Mouse (Mus musculus) kidney, adult 2 months (tissue): Measurements from ENCODE around the gene Scrg1. TPM values are rescaled to one million over a fixed set of nuclear protein-coding genes. Genes with fewer than 3 reads are reported as not detected.
"Not testable (repeated sequence)": the region's sequence is repeated elsewhere in the genome, so short reads cannot be mapped to it uniquely, and the experiment has no call there.

Source experiments
- DNase-seq: peaks from one replicate; pipeline ENCODE4 v3.0.0; 2021
- H3K27ac ChIP-seq: fragments of 200-500 bp; 2 replicates; pipeline ENCODE4 v1.5.1; 2012; ENCODE audit warnings: low read depth, low read length, control low read depth, inconsistent platforms; ENCODE audit not compliant: insufficient read depth
- H3K27me3 ChIP-seq: fragments of 200-500 bp; replicated peaks from 2 replicates; pipeline ENCODE4 v1.6.1; 2012; ENCODE audit warnings: mild to moderate bottlenecking, moderate library complexity, low read length, inconsistent platforms; ENCODE audit not compliant: control insufficient read depth, insufficient read depth
- H3K36me3 ChIP-seq: fragments of 200-500 bp; 2 replicates; pipeline ENCODE4 v1.6.1; 2012; ENCODE audit warnings: mild to moderate bottlenecking, moderate library complexity, low read length, inconsistent platforms; ENCODE audit not compliant: control insufficient read depth, insufficient read depth
- H3K4me1 ChIP-seq: fragments of 200-500 bp; 2 replicates; pipeline ENCODE4 v1.6.1; 2011; ENCODE audit warnings: low read length; ENCODE audit not compliant: control insufficient read depth, insufficient read depth
- H3K4me3 ChIP-seq: fragments of 200-500 bp; 2 replicates; pipeline ENCODE4 v1.5.1; 2011; ENCODE audit warnings: mild to moderate bottlenecking, low read depth, low read length, control low read depth; ENCODE audit not compliant: insufficient read depth
- CTCF ChIP-seq: fragments of 200-500 bp; conservative IDR thresholded peaks from 2 replicates; pipeline ENCODE4 v1.5.1; 2011; ENCODE audit warnings: low read depth, mild to moderate bottlenecking, control low read depth, low read length, moderate library complexity, mixed read lengths; ENCODE audit not compliant: insufficient read depth, insufficient read length
- POLR2A ChIP-seq: fragments of 200-500 bp; IDR thresholded peaks from one replicate; pipeline ENCODE4 v1.6.1; 2011; ENCODE audit warnings: low read depth, low read length, control low read depth
- WGBS: fragments of 180-500 bp; shearing (Covaris S2); methylation state at CpG from one replicate; pipeline ENCODE4 v1.1.7; 2018; 5-methylcytosine and 5-hydroxymethylcytosine counted together
- polyA plus RNA-seq: library from polyadenylated mRNA; depleted of rRNA; stranded (reverse); fragments of >200 nt; gene quantifications from 2 replicates; pipeline ENCODE4 v1.2.3, GENCODE M21; 2012

Scrg1 gene
- polyA plus RNA-seq, 1 experiment, result 1.2 TPM

- Histone ChIP-seq H3K4me1 (0 out of 2 replicates have a peak, but pooled peaks cover 3% of the 10 kb centered on the region), H3K27ac (no peak overlapping the region), H3K4me3 (no peak overlapping the region), H3K36me3 (no peaks in the 10 kb centered on the region), H3K27me3 (no peaks in the 10 kb centered on the region)
- WGBS, result 76% methylated on average over 4 of the region's 4 CpGs
- peak; percentile 19 for DNase-seq
- TF ChIP-seq POLR2A, result no peak
Measured at GRCm38 (mm10) chr8:57508657-57509056, 52.9 kb downstream of the Scrg1 start.

DNA sequence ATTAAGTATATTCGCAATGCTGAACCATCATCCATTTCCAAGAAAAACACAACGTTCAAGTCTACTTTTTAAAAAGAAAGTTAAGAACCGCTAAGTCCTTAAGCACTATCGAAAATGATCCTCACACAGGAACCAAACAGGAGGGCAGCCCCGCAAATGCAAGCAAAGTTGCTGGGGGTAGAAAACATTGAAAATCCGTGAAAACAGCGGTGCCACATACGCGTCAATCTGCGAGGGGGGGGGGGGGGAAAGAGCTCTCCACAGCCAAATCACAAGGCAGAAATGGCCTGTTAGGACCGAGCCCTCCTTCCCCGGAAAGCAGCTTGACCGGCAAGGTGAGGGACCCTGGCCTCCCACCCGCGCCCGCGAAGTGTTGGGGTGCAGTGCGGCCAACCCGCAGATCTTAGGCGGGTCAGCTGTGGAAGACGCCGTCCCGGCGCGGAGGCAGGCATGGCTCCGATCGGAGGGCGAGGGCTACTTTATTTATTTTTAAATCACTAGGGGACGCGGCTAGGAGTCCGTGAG is 55.1 kb downstream of the Scrg1 start:
- Histone ChIP-seq H3K27ac (no peak overlapping the region), H3K27me3 (no peaks in the 10 kb centered on the region), H3K36me3 (peaks cover 2% of the 10 kb centered on the region; the same call in 1 of the 2 replicates), H3K4me3 (peak overlapping the region; percentile 63), H3K4me1 (0 out of 2 replicates have a peak, but pooled peaks cover 3% of the 10 kb centered on the region)
- TF ChIP-seq CTCF, result no peak
- no peak for TF ChIP-seq POLR2A
- no peak for DNase-seq
- 2% methylated on average over 31 of the region's 31 CpGs for WGBS

GRCm38 (mm10) chr8:57511316-57512118 is 55.8 kb downstream of the Scrg1 start, which contains the start of gene Hmgb2:
TSS of gene Hmgb2 (plus strand) at chr8:57511907.
- peak; percentile 95 for TF ChIP-seq POLR2A
- no peak for TF ChIP-seq CTCF
- no peaks in the 10 kb centered on the region for H3K27me3 ChIP-seq
- DNase-seq, result peak; percentile 100
- H3K27ac ChIP-seq, result peak within 1 kb of the TSS; percentile 94
- peaks cover 2% of the 10 kb centered on the region; the same call in 1 of the 2 replicates for H3K36me3 ChIP-seq
- WGBS, result under 1% methylated on average over 63 of the region's 63 CpGs
- peak within 1 kb of the TSS; percentile 72 for H3K4me3 ChIP-seq
- 0 out of 2 replicates have a peak, but pooled peaks cover 3% of the 10 kb centered on the region for H3K4me1 ChIP-seq

DNA sequence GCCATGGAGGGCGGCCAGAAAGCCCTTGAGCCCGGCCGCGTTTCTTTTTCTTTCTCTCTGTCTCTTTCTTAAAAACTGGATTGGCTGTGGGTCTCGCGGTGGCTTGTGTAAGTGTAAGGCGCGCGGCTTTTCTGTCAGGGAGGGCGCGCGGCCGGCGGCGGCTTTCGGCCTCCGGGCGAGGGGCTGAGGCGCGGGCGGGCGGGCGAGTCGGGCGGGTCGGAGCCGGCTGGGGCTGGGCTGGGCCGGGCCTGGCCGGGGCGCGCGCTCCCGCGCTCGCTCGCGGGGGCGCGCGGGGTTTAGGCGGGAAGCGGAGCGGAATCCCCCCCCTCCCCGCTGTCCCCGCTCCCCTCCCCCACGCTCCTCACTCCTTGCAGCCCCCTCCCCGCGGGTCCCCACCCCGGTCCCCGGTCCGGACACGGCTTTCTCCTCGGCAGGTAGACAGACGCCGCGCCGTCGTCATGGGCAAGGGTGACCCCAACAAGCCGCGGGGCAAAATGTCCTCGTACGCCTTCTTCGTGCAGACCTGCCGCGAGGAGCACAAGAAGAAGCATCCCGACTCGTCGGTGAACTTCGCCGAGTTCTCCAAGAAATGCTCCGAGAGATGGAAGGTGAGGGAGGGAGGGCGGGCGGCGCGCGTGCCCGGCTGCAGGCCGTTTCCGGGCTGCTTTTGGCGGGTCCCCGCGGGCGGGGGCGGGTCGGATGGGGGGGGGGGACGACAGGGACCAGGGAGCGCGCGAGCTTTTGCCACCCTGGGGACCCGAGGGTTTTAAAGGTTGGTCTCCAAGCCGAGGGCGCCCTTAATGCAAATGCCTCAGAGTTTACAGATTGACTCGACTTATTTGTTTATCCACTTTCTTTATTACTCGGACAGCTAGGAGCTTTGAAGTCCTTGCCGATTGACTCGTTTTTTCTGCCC is 56.7 kb downstream of the Scrg1 start:
- Histone ChIP-seq H3K4me3 (peak overlapping the region; percentile 72), H3K4me1 (0 out of 2 replicates have a peak, but pooled peaks cover 3% of the 10 kb centered on the region), H3K27ac (peak overlapping the region; percentile 94), H3K36me3 (peaks cover 2% of the 10 kb centered on the region; the same call in 1 of the 2 replicates), H3K27me3 (no peaks in the 10 kb centered on the region)
- peak; percentile 9 for DNase-seq
- WGBS, result under 1% methylated on average over 73 of the region's 96 CpGs
- TF ChIP-seq CTCF (no peak), POLR2A (no peak)

DNA sequence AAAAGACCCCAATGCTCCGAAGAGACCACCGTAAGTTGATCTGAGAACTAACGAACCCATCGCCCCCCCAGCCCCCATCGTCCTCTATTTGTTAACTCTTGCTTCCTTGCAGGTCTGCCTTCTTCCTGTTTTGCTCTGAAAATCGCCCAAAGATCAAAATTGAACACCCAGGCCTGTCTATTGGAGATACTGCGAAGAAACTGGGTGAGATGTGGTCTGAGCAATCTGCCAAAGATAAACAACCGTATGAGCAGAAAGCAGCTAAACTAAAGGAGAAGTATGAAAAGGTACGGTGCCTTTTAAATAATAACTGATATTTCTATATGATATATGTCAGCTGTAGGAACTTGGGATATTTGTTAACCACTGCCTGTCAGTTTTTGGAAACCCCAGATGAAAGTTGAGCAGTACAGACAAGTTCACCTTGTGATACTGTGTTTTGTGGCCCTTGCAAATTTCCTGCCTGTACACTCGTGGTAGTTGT is 57.5 kb downstream of the Scrg1 start:
- not testable (repeated sequence) for H3K36me3 ChIP-seq, H3K27ac ChIP-seq, DNase-seq, H3K27me3 ChIP-seq, H3K4me1 ChIP-seq
- 13% methylated on average over 10 of the region's 10 CpGs for WGBS
- H3K4me3 ChIP-seq, result peak overlapping the region; percentile 72

- H3K27ac ChIP-seq, H3K4me1 ChIP-seq, H3K4me3 ChIP-seq, H3K36me3 ChIP-seq, H3K27me3 ChIP-seq, DNase-seq: not testable (repeated sequence)
- WGBS, result 90% methylated on average over 5 of the region's 5 CpGs
Measured at GRCm38 (mm10) chr8:57516685-57517084, 61.0 kb downstream of the Scrg1 start.

DNA sequence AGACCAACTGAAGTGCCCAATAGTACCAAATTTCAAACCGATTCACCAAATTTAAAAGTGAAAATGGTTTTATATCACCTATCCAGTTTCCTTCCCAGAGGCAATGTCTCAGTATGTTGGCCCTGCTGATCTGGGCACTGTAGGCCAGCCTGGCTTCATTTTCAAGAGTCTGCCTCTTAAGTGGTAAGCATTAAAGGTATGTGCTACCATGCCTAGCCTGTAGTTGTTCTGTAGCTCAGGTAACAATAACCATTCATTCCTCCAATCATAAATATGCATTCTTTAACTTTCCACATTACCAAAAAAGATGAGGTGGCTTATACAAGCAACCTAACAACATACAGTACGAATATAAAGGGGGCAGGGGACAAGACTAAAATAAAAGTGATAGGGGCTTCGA is 62.0 kb downstream of the Scrg1 start:
- WGBS, result 90% methylated on average over 3 of the region's 3 CpGs
- no peak overlapping the region for H3K4me3 ChIP-seq
- no peaks in the 10 kb centered on the region for H3K4me1 ChIP-seq
- H3K36me3 ChIP-seq, result peaks cover 2% of the 10 kb centered on the region; the same call in 1 of the 2 replicates
- DNase-seq, result no peak
- no peaks in the 10 kb centered on the region for H3K27me3 ChIP-seq
- H3K27ac ChIP-seq, result no peak overlapping the region
- TF ChIP-seq POLR2A, result no peak
- no peak for TF ChIP-seq CTCF
